In the genomic region with DNA sequence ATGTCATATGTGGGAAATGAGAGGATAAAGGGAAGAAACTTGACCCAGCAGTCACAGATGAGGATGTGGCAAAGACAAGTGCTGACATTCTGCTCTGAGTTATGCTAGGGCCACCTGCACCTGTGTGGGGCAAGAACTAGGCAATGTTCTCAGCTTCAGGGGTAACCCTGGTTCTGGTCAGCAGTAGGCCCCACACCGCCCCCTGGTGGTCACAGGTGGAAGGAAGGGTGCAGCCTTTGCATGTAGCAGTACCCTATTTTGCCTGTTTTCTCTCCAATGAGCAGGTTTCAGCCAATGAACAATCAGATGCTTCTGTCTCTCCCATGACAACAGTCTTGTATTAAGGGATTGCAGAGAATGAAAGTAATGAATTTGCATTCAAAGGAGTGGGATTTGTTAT, we compare ENCODE assay signal across 8 mouse cellular contexts. TPM values are rescaled to one million over a fixed set of nuclear protein-coding genes. Genes with fewer than 3 reads are reported as not detected.
DNase-seq lines count a peak whose midpoint lies in the region; ATAC-seq and TF ChIP-seq lines count a peak whose summit lies in the region.

No protein-coding gene starts in this region.

- H3K4me1 ChIP-seq in forebrain, embryonic 10.5 days, result no peaks in the 10 kb centered on the region
- H3K4me1 ChIP-seq in forebrain, embryonic 15.5 days, result no peaks in the 10 kb centered on the region
- H3K4me1 ChIP-seq in bone marrow, adult 2 months (ENCODE audit: control insufficient read depth, insufficient read depth, low read length), result no peaks in the 10 kb centered on the region; the same call in 1 of the 2 replicates

- 0% methylated on average over 1 of the region's 1 CpGs for WGBS in forebrain, embryonic 10.5 days
- 0% methylated on average over 1 of the region's 1 CpGs for WGBS in forebrain, embryonic 15.5 days
- WGBS in bone marrow, adult 2 months, result 0% methylated on average over 1 of the region's 1 CpGs

- DNase-seq in forebrain, embryonic 10.5 days (ENCODE audit: extremely low spot score, low spot score), result peak; percentile 84
- DNase-seq in heart, postnatal 36 days, result peak; percentile 74 to 84
- DNase-seq in left cerebral cortex, adult 2 months (ENCODE audit: extremely low spot score in 1 of 2, low spot score in 2 of 2), result peak; percentile 64 to 82
- peak; percentile 80 for DNase-seq in mesoderm, embryonic 11.5 days (ENCODE audit: low read depth, low spot score)
- peak; percentile 71 to 91 for DNase-seq in spleen, postnatal 4 days (ENCODE audit: low spot score in 2 of 2)

- TF ChIP-seq CTCF in bone marrow, adult 2 months (IDR thresholded peaks at IDR 0.05; ENCODE audit: control insufficient read depth, insufficient read depth, low read length), result peak; percentile 92
- peak; percentile 94 for TF ChIP-seq CTCF in left cerebral cortex, adult 2 months (IDR thresholded peaks at IDR 0.05)

- no peak for TF ChIP-seq POLR2A in bone marrow, adult 2 months (IDR thresholded peaks at IDR 0.05; ENCODE audit: borderline replicate concordance, control insufficient read depth, low read depth, low read length)

- H3K4me3 ChIP-seq in forebrain, embryonic 10.5 days, result no peak overlapping the region
- H3K4me3 ChIP-seq in forebrain, embryonic 15.5 days, result no peak overlapping the region
- no peak overlapping the region for H3K4me3 ChIP-seq in bone marrow, adult 2 months (replicated peaks; ENCODE audit: control insufficient read depth, low read depth, low read length)
- H3K4me3 ChIP-seq in left cerebral cortex, adult 2 months, result no peak overlapping the region

- H3K9me3 ChIP-seq in forebrain, embryonic 10.5 days, result no peaks in the 10 kb centered on the region
- no peaks in the 10 kb centered on the region for H3K9me3 ChIP-seq in forebrain, embryonic 15.5 days

- H3K9ac ChIP-seq in forebrain, embryonic 15.5 days (replicated peaks), result no peak overlapping the region

- peaks cover 100% of the 10 kb centered on the region for H3K36me3 ChIP-seq in forebrain, embryonic 10.5 days (replicated peaks)
- peaks cover 61% of the 10 kb centered on the region for H3K36me3 ChIP-seq in forebrain, embryonic 15.5 days

- ATAC-seq in forebrain, embryonic 15.5 days (replicated peaks), result no peak
- ATAC-seq in erythroblast, adult 5-6 weeks (replicated peaks; ENCODE audit: low FRiP score, poor library complexity, severe bottlenecking), result peak; percentile 71

- no peak overlapping the region for H3K4me2 ChIP-seq in forebrain, embryonic 15.5 days (replicated peaks)

- no peaks in the 10 kb centered on the region for H3K27me3 ChIP-seq in forebrain, embryonic 10.5 days (ENCODE audit: poor library complexity, severe bottlenecking)
- H3K27me3 ChIP-seq in forebrain, embryonic 15.5 days, result no peaks in the 10 kb centered on the region

- H3K27ac ChIP-seq in forebrain, embryonic 10.5 days, result no peak overlapping the region
- H3K27ac ChIP-seq in forebrain, embryonic 15.5 days (replicated peaks), result no peak overlapping the region
- no peak overlapping the region for H3K27ac ChIP-seq in bone marrow, adult 2 months (ENCODE audit: control insufficient read depth, insufficient read depth, low read depth, low read length, poor library complexity)
- peak overlapping the region; percentile 41 for H3K27ac ChIP-seq in left cerebral cortex, adult 2 months

- intact Hi-C loops in heart, postnatal 36 days (cut with DNase I), result loop anchor here (1.0 kb wide), 1 partner anchor 40 kb away; no protein-coding TSS in a partner anchor
- intact Hi-C loops in left cerebral cortex, adult 2 months (cut with DNase I), result loop anchor here (1.0 kb wide), 1 partner anchor 39 kb away; no protein-coding TSS in a partner anchor

RNA-seq across cellular contexts. Expression of a gene that starts 11.4 kb away (rescaled TPM):
- 9.2 and 10.0 TPM in 2 replicates for polyA plus RNA-seq in forebrain, embryonic 10.5 days (2016; fragmentation: Nextera tagmentation; extraction: Ambion mirVana)
- 8.3 and 8.7 TPM in 2 replicates for polyA plus RNA-seq in forebrain, embryonic 15.5 days (2015; fragmentation: Nextera tagmentation; extraction: Ambion mirVana)
- polyA plus RNA-seq in bone marrow, adult 2 months (2011; ENCODE audit: insufficient read depth, insufficient read length, low replicate concordance, missing spikeins), result 2.4 and 3.0 TPM in 2 replicates
- total RNA-seq in erythroblast, adult 5-6 weeks (2015; ENCODE audit: low replicate concordance), result 0.42 and 2.1 TPM in 2 replicates
- total RNA-seq in erythroblast, adult 5-6 weeks (2017; ENCODE audit: low replicate concordance), result 2.0 and 4.3 TPM in 2 replicates
- total RNA-seq in heart, postnatal 36 days (2021), result 1 to 10 TPM; 1.8 to 2.5 TPM
- total RNA-seq in left cerebral cortex, adult 2 months (2021), result 1 to 10 TPM; 9.4 to 9.6 TPM

RNA-seq across cellular contexts. Expression of a gene that starts 19.4 kb away (rescaled TPM):
- 10.3 and 10.8 TPM in 2 replicates for polyA plus RNA-seq in forebrain, embryonic 10.5 days (2016; fragmentation: Nextera tagmentation; extraction: Ambion mirVana)
- polyA plus RNA-seq in forebrain, embryonic 15.5 days (2015; fragmentation: Nextera tagmentation; extraction: Ambion mirVana), result 14.0 and 15.5 TPM in 2 replicates
- 16.7 and 35.8 TPM in 2 replicates for polyA plus RNA-seq in bone marrow, adult 2 months (2011; ENCODE audit: insufficient read depth, insufficient read length, low replicate concordance, missing spikeins)
- total RNA-seq in erythroblast, adult 5-6 weeks (2015; ENCODE audit: low replicate concordance), result 14.2 and 22.1 TPM in 2 replicates
- total RNA-seq in erythroblast, adult 5-6 weeks (2017; ENCODE audit: low replicate concordance), result 7.4 and 14.2 TPM in 2 replicates
- total RNA-seq in heart, postnatal 36 days (2021), result 10 to 100 TPM; 28.0 to 28.6 TPM
- 10 to 100 TPM; 31.6 to 32.0 TPM for total RNA-seq in left cerebral cortex, adult 2 months (2021)

RNA-seq across cellular contexts. Expression of a gene that starts 38.0 kb away (rescaled TPM):
- polyA plus RNA-seq in forebrain, embryonic 10.5 days (2016; fragmentation: Nextera tagmentation; extraction: Ambion mirVana), result 4.6 and 5.3 TPM in 2 replicates
- 1.2 and 1.6 TPM in 2 replicates for polyA plus RNA-seq in forebrain, embryonic 15.5 days (2015; fragmentation: Nextera tagmentation; extraction: Ambion mirVana)
- polyA plus RNA-seq in bone marrow, adult 2 months (2011; ENCODE audit: insufficient read depth, insufficient read length, low replicate concordance, missing spikeins), result not detected in 2 replicates
- not detected in 2 replicates for total RNA-seq in erythroblast, adult 5-6 weeks (2015; ENCODE audit: low replicate concordance)
- total RNA-seq in erythroblast, adult 5-6 weeks (2017; ENCODE audit: low replicate concordance), result not detected in 2 replicates
- total RNA-seq in heart, postnatal 36 days (2021), result 1 to 10 TPM in 1 of 2 experiments, under 1 TPM in 1; 0.60 to 1.0 TPM
- total RNA-seq in left cerebral cortex, adult 2 months (2021), result under 1 TPM in 1 of 2 experiments, not detected in 1; 0.14 TPM
